Mouse (Mus musculus): ENCODE measurements around the gene Cnot6. TPM values are rescaled to one million over a fixed set of nuclear protein-coding genes. Genes with fewer than 3 reads are reported as not detected.

Gene Cnot6
- polyA plus RNA-seq, 1 experiment from 2014 or later = 53.3 TPM

DNA sequence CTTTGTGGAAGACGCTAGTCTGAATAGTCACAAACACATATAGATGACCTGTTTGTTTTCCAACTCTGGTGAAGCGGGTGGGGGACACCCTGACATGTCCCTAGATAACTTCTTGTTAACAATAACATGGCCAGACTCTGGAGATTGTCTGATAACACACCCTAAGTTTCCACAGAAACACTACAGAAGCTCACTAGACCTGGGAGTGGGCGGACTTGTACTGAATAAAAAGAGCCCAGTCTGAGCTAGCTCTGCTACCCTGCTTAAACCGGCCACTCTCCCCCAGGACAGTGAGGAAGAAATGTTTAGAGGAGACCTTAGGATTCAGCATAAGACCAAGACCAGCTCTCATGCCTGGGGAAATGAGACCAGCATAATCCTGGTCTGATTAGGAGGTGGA is 47.1 kb downstream of the Cnot6 start:
- Histone ChIP-seq H3K27me3 (replicated peaks; ENCODE audit: control insufficient read depth, insufficient read depth, low read length) (no peaks in the 10 kb centered on the region), H3K4me3 (ENCODE audit: low read depth, low read length) (no peak overlapping the region), H3K4me2 (ENCODE audit: low read length) (no peak overlapping the region), H3K9me3 (ENCODE audit: control insufficient read depth, low read length) (no peaks in the 10 kb centered on the region), H3K36me3 (ENCODE audit: control insufficient read depth, insufficient read depth, low read length) (peaks cover 16% of the 10 kb centered on the region), H3K4me1 (replicated peaks; ENCODE audit: control insufficient read depth, insufficient read depth, low read length) (no peaks in the 10 kb centered on the region), H3K27ac (ENCODE audit: low read depth) (no peak overlapping the region), H3K9ac (ENCODE audit: low read length) (no peak overlapping the region)
- no peak for ATAC-seq (replicated peaks; ENCODE audit: low FRiP score, low TSS enrichment, low read depth)
- no peak for DNase-seq (ENCODE audit: low spot score)
- WGBS = 78% methylated on average over 4 of the region's 4 CpGs

DNA sequence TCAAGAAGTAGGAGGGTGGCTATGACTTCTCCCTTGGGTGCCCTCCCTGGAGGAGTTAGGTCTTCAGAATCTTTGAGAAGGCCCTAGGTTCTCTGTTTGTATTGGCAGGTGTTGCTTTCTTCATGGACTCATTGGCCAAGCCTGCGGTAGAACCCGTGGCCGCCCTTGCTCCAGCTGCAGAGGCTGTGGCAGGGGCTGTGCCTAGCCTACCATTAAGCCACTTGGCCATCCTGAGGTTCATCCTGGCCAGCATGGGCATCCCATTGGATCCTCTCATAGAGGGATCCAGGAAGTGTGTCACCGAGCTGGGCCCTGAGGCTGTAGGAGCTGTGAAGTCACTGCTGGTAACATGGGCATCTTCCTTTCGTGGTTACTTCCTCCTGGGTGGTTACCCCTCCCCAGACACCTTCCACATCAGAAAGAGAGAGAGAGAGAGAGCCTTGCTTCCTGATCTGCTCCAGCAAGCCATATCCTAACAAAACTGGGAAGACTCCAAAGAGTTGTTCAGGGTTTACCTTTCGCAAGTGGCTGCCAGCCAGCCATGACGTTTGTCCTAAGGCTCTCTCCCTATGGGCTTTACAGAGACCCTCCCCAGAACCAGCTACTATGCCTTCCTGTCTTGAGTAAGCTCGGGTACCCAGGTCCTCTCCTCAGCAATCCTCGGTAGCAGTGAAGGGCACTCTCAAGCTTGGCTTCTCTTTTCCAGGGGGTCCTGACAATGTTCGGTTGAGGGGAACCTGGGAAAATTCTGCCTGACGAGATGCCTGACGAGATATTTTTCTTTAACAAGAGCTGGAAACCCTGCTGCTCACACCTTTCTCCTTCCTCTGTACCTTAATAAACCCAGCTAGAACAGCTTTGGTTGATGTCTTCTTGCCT is 48.0 kb downstream of the Cnot6 start:
- no peaks in the 10 kb centered on the region for H3K27me3 ChIP-seq (replicated peaks; ENCODE audit: control insufficient read depth, insufficient read depth, low read length)
- H3K36me3 ChIP-seq (ENCODE audit: control insufficient read depth, insufficient read depth, low read length) = peaks cover 6% of the 10 kb centered on the region; the same call in 1 of the 2 replicates
- DNase-seq (ENCODE audit: low spot score) (peak; percentile 45), ATAC-seq (replicated peaks; ENCODE audit: low FRiP score, low TSS enrichment, low read depth) (peak; percentile 44; the same call in 1 of the 2 replicates)
- H3K9me3 ChIP-seq (ENCODE audit: control insufficient read depth, low read length) = no peaks in the 10 kb centered on the region
- 78% methylated on average over 12 of the region's 12 CpGs for WGBS
- H3K4me2 ChIP-seq (ENCODE audit: low read length) = no peak overlapping the region
- no peak overlapping the region for H3K4me3 ChIP-seq (ENCODE audit: low read depth, low read length)
- H3K9ac ChIP-seq (ENCODE audit: low read length) = no peak overlapping the region
- no peak overlapping the region for H3K27ac ChIP-seq (ENCODE audit: low read depth)
- H3K4me1 ChIP-seq (replicated peaks; ENCODE audit: control insufficient read depth, insufficient read depth, low read length) = no peaks in the 10 kb centered on the region

DNA sequence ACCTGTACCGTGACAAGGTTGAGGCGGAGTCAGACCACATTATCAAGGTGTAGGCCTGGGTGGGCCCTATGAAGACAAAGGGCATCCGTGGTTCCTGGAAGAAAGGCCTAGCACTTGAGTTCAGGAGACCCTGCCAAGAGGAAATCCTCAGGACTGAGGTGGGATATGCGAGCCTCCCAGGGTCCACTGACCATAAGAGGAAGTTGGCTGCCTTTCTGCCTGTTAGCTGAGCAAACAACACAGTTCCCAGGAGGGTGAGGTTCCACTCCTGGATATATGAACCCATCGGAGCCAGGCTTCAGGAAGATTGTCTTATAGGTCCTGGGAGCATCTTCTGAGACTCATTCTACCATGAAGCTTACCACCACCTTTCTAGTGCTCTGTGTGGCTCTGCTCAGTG is 49.2 kb downstream of the Cnot6 start, which contains the start of gene Scgb3a1:
Scgb3a1 (plus strand) TSS at position 301 of the 400 bp plus-strand sequence.
- no peak within 1 kb of the TSS for H3K9ac ChIP-seq (ENCODE audit: low read length)
- H3K27me3 ChIP-seq (replicated peaks; ENCODE audit: control insufficient read depth, insufficient read depth, low read length) = no peaks in the 10 kb centered on the region
- peak; percentile 43 for DNase-seq (ENCODE audit: low spot score)
- no peak within 1 kb of the TSS for H3K4me3 ChIP-seq (ENCODE audit: low read depth, low read length)
- H3K4me1 ChIP-seq (replicated peaks; ENCODE audit: control insufficient read depth, insufficient read depth, low read length) = no peaks in the 10 kb centered on the region
- ATAC-seq (replicated peaks; ENCODE audit: low FRiP score, low TSS enrichment, low read depth) = no peak
- no peaks in the 10 kb centered on the region for H3K9me3 ChIP-seq (ENCODE audit: control insufficient read depth, low read length)
- WGBS = 82% methylated on average over 5 of the region's 5 CpGs
- H3K27ac ChIP-seq (ENCODE audit: low read depth) = no peak within 1 kb of the TSS
- H3K36me3 ChIP-seq (ENCODE audit: control insufficient read depth, insufficient read depth, low read length) = no peaks in the 10 kb centered on the region
- no peak within 1 kb of the TSS for H3K4me2 ChIP-seq (ENCODE audit: low read length)

DNA sequence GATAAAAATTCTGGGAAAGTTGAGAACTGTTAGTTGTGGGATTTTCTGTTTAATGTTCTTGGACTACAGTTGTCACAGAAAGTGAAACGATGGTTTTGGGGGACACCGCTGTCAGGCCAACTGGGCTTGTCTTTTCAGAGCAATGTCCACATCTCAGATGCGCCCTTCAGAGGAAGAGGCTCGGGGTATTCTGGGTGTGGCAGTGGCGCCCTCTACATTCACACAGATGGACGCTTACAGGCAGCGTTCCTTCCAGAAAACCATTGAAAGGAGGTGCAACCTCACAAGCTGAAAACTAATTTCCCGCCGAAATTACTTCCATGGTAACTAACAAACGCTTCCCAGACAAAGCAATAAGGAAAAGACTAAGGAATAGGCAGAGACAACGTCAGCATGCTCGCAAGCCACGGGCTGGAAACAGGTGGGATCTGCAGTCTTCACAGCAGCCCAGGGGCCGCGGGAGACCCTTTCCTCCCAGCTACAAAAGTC is 50.2 kb downstream of the Cnot6 start:
- ATAC-seq (replicated peaks; ENCODE audit: low FRiP score, low TSS enrichment, low read depth) = no peak
- H3K4me3 ChIP-seq (ENCODE audit: low read depth, low read length) = no peak overlapping the region
- H3K4me2 ChIP-seq (ENCODE audit: low read length) = no peak overlapping the region
- WGBS = 55% methylated on average over 15 of the region's 15 CpGs
- no peaks in the 10 kb centered on the region for H3K9me3 ChIP-seq (ENCODE audit: control insufficient read depth, low read length)
- no peak overlapping the region for H3K9ac ChIP-seq (ENCODE audit: low read length)
- H3K27me3 ChIP-seq (replicated peaks; ENCODE audit: control insufficient read depth, insufficient read depth, low read length) = no peaks in the 10 kb centered on the region
- H3K4me1 ChIP-seq (replicated peaks; ENCODE audit: control insufficient read depth, insufficient read depth, low read length) = no peaks in the 10 kb centered on the region
- peak; percentile 45 for DNase-seq (ENCODE audit: low spot score)
- no peaks in the 10 kb centered on the region for H3K36me3 ChIP-seq (ENCODE audit: control insufficient read depth, insufficient read depth, low read length)
- H3K27ac ChIP-seq (ENCODE audit: low read depth) = no peak overlapping the region

DNA sequence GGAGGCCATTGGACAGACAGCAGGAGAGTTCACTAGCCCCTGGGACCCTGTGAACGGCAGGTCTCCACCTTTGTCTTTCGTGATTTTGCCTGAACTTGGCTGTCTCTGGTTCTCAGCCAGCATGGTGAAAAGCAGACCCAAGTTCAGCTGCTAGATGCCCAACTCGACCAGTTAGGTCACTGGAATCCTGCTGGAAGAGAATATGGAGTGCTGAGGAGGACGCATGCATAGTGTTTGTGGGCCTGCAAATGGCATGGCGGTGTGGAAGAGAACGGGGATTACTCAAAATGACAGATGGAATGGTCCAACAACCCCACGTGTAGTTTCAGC is 53.1 kb downstream of the Cnot6 start:
- no peaks in the 10 kb centered on the region for H3K9me3 ChIP-seq (ENCODE audit: control insufficient read depth, low read length)
- no peak overlapping the region for H3K4me2 ChIP-seq (ENCODE audit: low read length)
- no peaks in the 10 kb centered on the region for H3K36me3 ChIP-seq (ENCODE audit: control insufficient read depth, insufficient read depth, low read length)
- H3K4me1 ChIP-seq (replicated peaks; ENCODE audit: control insufficient read depth, insufficient read depth, low read length) = no peaks in the 10 kb centered on the region
- no peak overlapping the region for H3K9ac ChIP-seq (ENCODE audit: low read length)
- ATAC-seq (replicated peaks; ENCODE audit: low FRiP score, low TSS enrichment, low read depth) (no peak), DNase-seq (ENCODE audit: low spot score) (no peak)
- no peak overlapping the region for H3K27ac ChIP-seq (ENCODE audit: low read depth)
- H3K27me3 ChIP-seq (replicated peaks; ENCODE audit: control insufficient read depth, insufficient read depth, low read length) = no peaks in the 10 kb centered on the region
- no peak overlapping the region for H3K4me3 ChIP-seq (ENCODE audit: low read depth, low read length)
- 65% methylated on average over 7 of the region's 7 CpGs for WGBS

DNA sequence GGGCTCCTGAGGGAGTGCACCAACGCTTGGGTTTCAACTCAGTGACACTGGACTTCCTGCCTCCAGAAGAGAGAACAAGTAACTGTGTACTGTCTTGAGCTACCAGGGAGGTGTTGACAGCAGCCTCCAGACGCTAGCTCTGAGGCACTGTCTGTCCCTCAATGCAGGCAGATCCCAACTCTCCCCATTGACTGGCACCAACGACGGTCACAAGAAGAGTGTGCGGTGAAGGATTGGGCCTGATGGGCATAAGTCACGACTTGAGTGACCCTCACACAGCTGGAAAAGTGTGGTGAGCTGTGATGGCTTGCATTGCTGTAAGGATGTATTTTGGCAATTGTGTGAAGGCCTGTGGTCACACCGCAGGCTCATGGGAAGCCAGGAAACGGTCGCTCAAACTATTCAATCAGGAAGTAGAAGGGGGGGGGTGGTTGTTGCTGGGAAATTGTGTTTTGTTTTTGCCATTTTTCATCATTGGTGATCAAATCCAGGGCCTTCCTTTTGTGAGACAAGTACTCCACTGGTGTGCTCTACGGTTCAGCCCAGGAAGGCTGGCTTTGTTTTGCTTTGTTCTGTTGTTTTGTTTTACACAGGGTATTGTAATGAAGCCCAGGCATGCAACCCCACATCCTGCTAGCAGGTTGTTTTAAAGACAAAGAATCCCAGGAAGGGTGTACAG is 53.6 kb downstream of the Cnot6 start:
- no peak for ATAC-seq (replicated peaks; ENCODE audit: low FRiP score, low TSS enrichment, low read depth)
- 71% methylated on average over 10 of the region's 10 CpGs for WGBS
- Histone ChIP-seq H3K27ac (ENCODE audit: low read depth) (no peak overlapping the region), H3K9ac (ENCODE audit: low read length) (no peak overlapping the region), H3K27me3 (replicated peaks; ENCODE audit: control insufficient read depth, insufficient read depth, low read length) (no peaks in the 10 kb centered on the region), H3K36me3 (ENCODE audit: control insufficient read depth, insufficient read depth, low read length) (no peaks in the 10 kb centered on the region), H3K4me1 (replicated peaks; ENCODE audit: control insufficient read depth, insufficient read depth, low read length) (no peaks in the 10 kb centered on the region), H3K4me3 (ENCODE audit: low read depth, low read length) (no peak overlapping the region), H3K9me3 (ENCODE audit: control insufficient read depth, low read length) (no peaks in the 10 kb centered on the region), H3K4me2 (ENCODE audit: low read length) (no peak overlapping the region)
- DNase-seq (ENCODE audit: low spot score) = peak; percentile 47

DNA sequence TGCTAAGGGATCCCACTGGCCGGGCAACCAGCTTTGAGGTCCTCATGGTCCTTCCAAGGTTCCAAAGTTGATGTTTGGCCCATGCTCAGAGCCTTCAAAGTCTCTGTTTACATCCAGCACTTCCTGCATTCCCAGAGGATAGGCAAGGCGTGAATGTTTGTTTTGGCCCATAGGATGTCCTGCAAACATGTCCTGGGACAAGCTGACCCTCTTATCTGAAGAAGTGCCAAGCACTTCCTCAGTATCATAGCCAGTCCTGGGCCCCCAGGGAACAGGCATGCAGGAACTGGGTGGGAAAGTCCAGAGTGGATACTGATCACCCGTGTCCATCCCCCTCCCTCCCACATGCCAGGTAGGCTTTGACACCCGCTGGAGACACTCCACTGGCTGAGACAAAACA is 54.5 kb downstream of the Cnot6 start:
- Histone ChIP-seq H3K9ac (ENCODE audit: low read length) (no peak overlapping the region), H3K4me3 (ENCODE audit: low read depth, low read length) (no peak overlapping the region), H3K4me1 (replicated peaks; ENCODE audit: control insufficient read depth, insufficient read depth, low read length) (no peaks in the 10 kb centered on the region), H3K36me3 (ENCODE audit: control insufficient read depth, insufficient read depth, low read length) (no peaks in the 10 kb centered on the region), H3K27me3 (replicated peaks; ENCODE audit: control insufficient read depth, insufficient read depth, low read length) (no peaks in the 10 kb centered on the region), H3K27ac (ENCODE audit: low read depth) (no peak overlapping the region), H3K9me3 (ENCODE audit: control insufficient read depth, low read length) (no peaks in the 10 kb centered on the region), H3K4me2 (ENCODE audit: low read length) (no peak overlapping the region)
- ATAC-seq (replicated peaks; ENCODE audit: low FRiP score, low TSS enrichment, low read depth) (no peak), DNase-seq (ENCODE audit: low spot score) (peak; percentile 43)
- WGBS = 79% methylated on average over 4 of the region's 4 CpGs

DNA sequence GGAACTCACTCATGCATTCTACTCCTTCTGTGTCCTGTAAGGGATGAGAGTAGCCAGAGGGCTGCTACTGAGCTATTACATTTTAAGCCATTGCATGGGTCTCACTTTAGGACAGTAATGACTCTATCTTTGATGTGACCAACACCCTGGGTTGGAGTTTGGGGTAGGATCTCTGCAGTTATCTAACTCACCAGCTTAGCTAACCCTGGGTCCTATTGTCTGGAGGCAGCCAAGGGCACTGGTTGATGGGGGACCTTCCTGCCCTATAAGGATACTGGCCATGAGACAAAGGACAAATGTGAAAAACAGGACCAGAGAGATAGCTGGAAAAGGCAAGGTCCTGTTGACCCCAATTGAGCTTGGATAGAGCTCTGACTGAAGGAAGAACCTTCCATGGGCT is 57.0 kb downstream of the Cnot6 start:
- Histone ChIP-seq H3K9ac (ENCODE audit: low read length) (no peak overlapping the region), H3K4me2 (ENCODE audit: low read length) (no peak overlapping the region), H3K4me1 (replicated peaks; ENCODE audit: control insufficient read depth, insufficient read depth, low read length) (no peaks in the 10 kb centered on the region), H3K9me3 (ENCODE audit: control insufficient read depth, low read length) (no peaks in the 10 kb centered on the region), H3K36me3 (ENCODE audit: control insufficient read depth, insufficient read depth, low read length) (no peaks in the 10 kb centered on the region), H3K4me3 (ENCODE audit: low read depth, low read length) (no peak overlapping the region), H3K27ac (ENCODE audit: low read depth) (no peak overlapping the region), H3K27me3 (replicated peaks; ENCODE audit: control insufficient read depth, insufficient read depth, low read length) (no peaks in the 10 kb centered on the region)
- no peak for ATAC-seq (replicated peaks; ENCODE audit: low FRiP score, low TSS enrichment, low read depth)
- DNase-seq (ENCODE audit: low spot score) = no peak
